Mouse (Mus musculus) heart, embryonic 14.5 days (tissue): Measurements from ENCODE around the gene Capn7. TPM values are rescaled to one million over a fixed set of nuclear protein-coding genes. Genes with fewer than 3 reads are reported as not detected.

Experiments
- ATAC-seq: fragments of 200-750 bp; cut with Nextera tagmentation; 2 replicates; pipeline ENCODE4 v1.8.0; 2017; ENCODE audit warnings: low read depth, moderate TSS enrichment; ENCODE audit not compliant: insufficient number of reproducible peaks, insufficient read depth, low FRiP score
- H3K27ac ChIP-seq, 2 experiments: fragments of 200-500 bp in 1 of 2; fragments of 300-500 bp in 1 of 2; sonication (generic) in 1 of 2; replicated peaks in 1 of 2; 2 replicates each; pipeline ENCODE4 v1.5.1; 2012 to 2014; ENCODE audit warnings: low read depth in 2 of 2, low read length in 2 of 2, control low read depth in 1 of 2, mild to moderate bottlenecking in 1 of 2, mixed read lengths in 1 of 2; ENCODE audit not compliant: control insufficient read depth in 1 of 2, insufficient read depth in 1 of 2
- H3K27me3 ChIP-seq: fragments of 300-500 bp; sonication (generic); 2 replicates; pipeline ENCODE4 v1.6.1; 2014; ENCODE audit warnings: mild to moderate bottlenecking, low read length, control low read depth; ENCODE audit not compliant: control insufficient read depth, insufficient read depth
- H3K36me3 ChIP-seq: fragments of 300-500 bp; sonication (generic); 2 replicates; pipeline ENCODE4 v1.6.1; 2014; ENCODE audit warnings: mild to moderate bottlenecking, control low read depth, low read length, mixed read lengths; ENCODE audit not compliant: control insufficient read depth, insufficient read depth
- H3K4me1 ChIP-seq, 2 experiments: fragments of 200-500 bp in 1 of 2; fragments of 300-500 bp in 1 of 2; sonication (generic) in 1 of 2; 2 replicates each; pipeline ENCODE4 v1.6.1; 2012 to 2014; ENCODE audit warnings: low read length in 2 of 2, control low read depth in 1 of 2, mixed read lengths in 1 of 2; ENCODE audit not compliant: control insufficient read depth in 2 of 2, insufficient read depth in 2 of 2
- H3K4me2 ChIP-seq: fragments of 300-500 bp; sonication (generic); 2 replicates; pipeline ENCODE4 v1.6.1; 2014; ENCODE audit warnings: mild to moderate bottlenecking, low read length
- H3K4me3 ChIP-seq, 2 experiments: fragments of 200-500 bp in 1 of 2; fragments of 300-500 bp in 1 of 2; sonication (generic) in 1 of 2; 2 replicates each; pipeline ENCODE4 v1.5.1; 2012 to 2014; ENCODE audit warnings: low read length in 2 of 2, mild to moderate bottlenecking in 2 of 2, control low read depth in 1 of 2, low read depth in 1 of 2, moderate library complexity in 1 of 2; ENCODE audit not compliant: control insufficient read depth in 1 of 2, insufficient read depth in 1 of 2
- H3K9ac ChIP-seq: fragments of 300-500 bp; sonication (generic); 2 replicates; pipeline ENCODE4 v1.6.1; 2014; ENCODE audit warnings: mild to moderate bottlenecking, low read length
- H3K9me3 ChIP-seq: fragments of 300-500 bp; sonication (generic); 2 replicates; pipeline ENCODE4 v1.6.1; 2016; ENCODE audit warnings: low read length, control low read depth; ENCODE audit not compliant: control insufficient read depth
- WGBS: fragments of 180-500 bp; shearing (Covaris S2); extraction: QIAGEN DNeasy Blood & Tissue Kit; methylation state at CpG from one replicate; pipeline ENCODE4 v1.1.7; 2014; 5-methylcytosine and 5-hydroxymethylcytosine counted together
- polyA plus RNA-seq: library from polyadenylated mRNA; unstranded; fragments of >200 nt; fragmentation: Nextera tagmentation; extraction: Ambion mirVana; gene quantifications from 2 replicates; pipeline ENCODE4 v1.2.1, GENCODE M21; 2014

The Capn7 gene
- polyA plus RNA-seq, 1 experiment from 2014 or later, result 44.9 TPM

DNA sequence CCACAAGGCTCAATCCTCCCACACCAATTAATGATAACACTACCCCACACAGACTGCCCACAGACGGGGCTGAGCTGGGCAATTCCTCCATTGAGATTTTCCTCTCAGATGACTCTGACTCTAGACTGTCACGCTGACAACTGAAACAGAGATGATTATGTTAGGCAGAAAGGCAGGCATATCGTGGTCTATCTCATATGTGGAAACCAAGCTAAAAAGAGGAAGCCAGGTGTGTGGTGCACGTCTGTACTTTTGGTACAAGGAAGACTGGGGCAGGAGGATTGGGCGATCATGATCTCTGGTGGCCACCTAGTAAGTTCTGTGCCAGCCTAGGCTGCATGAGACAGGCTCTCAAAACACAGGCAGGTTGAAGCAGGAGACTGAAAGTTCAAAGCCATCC, 66.3 kb downstream of the Capn7 start:
- H3K27ac ChIP-seq, result 0 out of 4 replicates have a peak overlapping the region, but pooled peaks have one; percentile 9 to 34
- no peaks in the 10 kb centered on the region for H3K27me3 ChIP-seq
- H3K4me2 ChIP-seq, result no peak overlapping the region
- WGBS, result 73% methylated on average over 5 of the region's 5 CpGs
- H3K9ac ChIP-seq, result no peak overlapping the region; the same call in 1 of the 2 replicates
- no peak overlapping the region for H3K4me3 ChIP-seq
- H3K4me1 ChIP-seq, result peaks cover 61 to 80% of the 10 kb centered on the region in 2 experiments
- ATAC-seq, result no peak
- H3K36me3 ChIP-seq, result no peaks in the 10 kb centered on the region
- no peaks in the 10 kb centered on the region for H3K9me3 ChIP-seq

DNA sequence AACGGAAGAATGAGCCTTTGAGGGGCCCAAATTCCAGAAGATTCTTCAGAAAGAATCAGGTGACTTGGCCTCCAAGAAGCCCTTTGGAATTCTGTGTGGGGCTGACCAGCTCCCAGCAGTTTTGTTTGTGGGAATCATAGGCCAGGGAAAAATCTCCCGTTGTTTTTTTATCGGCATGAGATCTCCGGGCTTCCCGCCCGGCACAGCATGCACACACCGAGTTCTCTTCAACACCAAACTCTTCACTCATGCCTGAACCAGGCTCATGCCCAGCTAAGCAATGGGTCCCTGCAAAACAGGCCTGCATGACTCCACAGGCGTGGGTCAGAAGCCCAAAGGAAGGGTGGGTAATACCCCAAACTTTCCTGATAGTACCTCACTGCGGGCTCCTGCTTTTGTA, 67.1 kb downstream of the Capn7 start:
- 21% methylated on average over 9 of the region's 9 CpGs for WGBS
- Histone ChIP-seq H3K4me3 (no peak overlapping the region), H3K9me3 (no peaks in the 10 kb centered on the region), H3K27me3 (no peaks in the 10 kb centered on the region), H3K27ac (peak overlapping the region; percentile 63 to 65; a peak in 3 of 4 replicates), H3K36me3 (no peaks in the 10 kb centered on the region), H3K4me1 (peaks cover 64 to 80% of the 10 kb centered on the region in 2 experiments), H3K4me2 (peak overlapping the region; percentile 48), H3K9ac (peak overlapping the region; percentile 31; the same call in 1 of the 2 replicates)
- no peak for ATAC-seq

- H3K4me2 ChIP-seq, result peak overlapping the region; percentile 48
These were observed 67.6 kb downstream of the Capn7 start for GRCm38 (mm10) chr14:31403995-31404394.

GRCm38 (mm10) chr14:31404663-31405062, 68.2 kb downstream of the Capn7 start:
- peaks cover 73 to 90% of the 10 kb centered on the region in 2 experiments for H3K4me1 ChIP-seq
- no peaks in the 10 kb centered on the region for H3K27me3 ChIP-seq
- H3K36me3 ChIP-seq, result no peaks in the 10 kb centered on the region
- peak overlapping the region in 1 of 2 experiments; percentile 65; a peak in 2 of 4 replicates for H3K27ac ChIP-seq
- H3K9ac ChIP-seq, result no peak overlapping the region; the same call in 1 of the 2 replicates
- H3K9me3 ChIP-seq, result no peaks in the 10 kb centered on the region
- ATAC-seq, result no peak
- WGBS, result 81% methylated on average over 4 of the region's 4 CpGs
- H3K4me2 ChIP-seq, result peak overlapping the region; percentile 48; the same call in 1 of the 2 replicates
- no peak overlapping the region for H3K4me3 ChIP-seq

More at GRCm38 (mm10) chr14:31403995-31404394, 67.6 kb downstream of the Capn7 start:
- peak overlapping the region; percentile 7 to 65; a peak in 3 of 4 replicates for H3K27ac ChIP-seq
- H3K9me3 ChIP-seq, result no peaks in the 10 kb centered on the region
- peaks cover 68 to 84% of the 10 kb centered on the region in 2 experiments for H3K4me1 ChIP-seq
- H3K9ac ChIP-seq, result peak overlapping the region; percentile 31; the same call in 1 of the 2 replicates
- ATAC-seq, result peak; percentile 31
- H3K36me3 ChIP-seq, result no peaks in the 10 kb centered on the region
- H3K4me3 ChIP-seq, result no peak overlapping the region
- WGBS, result 4% methylated on average over 8 of the region's 8 CpGs
- H3K27me3 ChIP-seq, result no peaks in the 10 kb centered on the region

GRCm38 (mm10) chr14:31405652-31406051, 69.2 kb downstream of the Capn7 start:
- no peak for ATAC-seq
- H3K27ac ChIP-seq, result no peak overlapping the region
- 81% methylated on average over 6 of the region's 6 CpGs for WGBS

DNA sequence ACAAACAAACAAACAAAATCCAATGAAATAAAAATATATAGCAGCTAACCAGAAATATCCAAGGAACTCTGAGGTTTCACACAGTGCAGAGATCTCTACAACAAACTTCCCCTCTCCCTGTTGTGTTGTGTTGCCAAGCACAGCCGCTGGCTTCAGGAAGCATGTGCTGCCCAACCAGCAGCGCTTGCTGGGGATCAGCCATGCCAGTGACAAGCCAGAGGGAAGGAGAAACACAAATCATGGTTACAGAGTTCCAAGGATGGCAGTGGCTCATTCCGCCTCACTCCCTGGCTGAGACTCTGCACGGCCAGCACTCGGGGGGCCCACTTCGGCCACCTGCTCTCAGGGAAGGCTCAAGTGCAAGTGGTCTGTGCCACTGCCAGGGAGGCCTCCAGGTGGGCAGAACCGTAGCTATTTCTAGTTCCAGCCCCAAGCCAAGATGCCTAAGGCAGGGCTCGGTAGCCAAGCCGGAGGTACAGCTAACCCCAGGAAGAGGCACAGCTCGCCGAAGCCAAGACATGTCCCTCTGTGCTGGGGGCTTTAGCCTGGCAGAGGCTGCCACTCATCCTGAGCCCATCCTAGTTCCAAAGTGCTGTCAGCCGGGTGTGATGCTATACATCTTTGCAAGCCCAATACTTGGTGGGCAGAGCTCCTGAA, 69.8 kb downstream of the Capn7 start:
- Histone ChIP-seq H3K27ac (no peak overlapping the region), H3K4me1 (peaks cover 61 to 84% of the 10 kb centered on the region in 2 experiments), H3K36me3 (peaks cover 5% of the 10 kb centered on the region; the same call in 1 of the 2 replicates), H3K9me3 (no peaks in the 10 kb centered on the region), H3K27me3 (no peaks in the 10 kb centered on the region), H3K4me2 (no peak overlapping the region), H3K9ac (no peak overlapping the region), H3K4me3 (no peak overlapping the region)
- no peak for ATAC-seq
- 69% methylated on average over 12 of the region's 12 CpGs for WGBS

More at GRCm38 (mm10) chr14:31405652-31406051, 69.2 kb downstream of the Capn7 start:
- Histone ChIP-seq H3K4me1 (peaks cover 67 to 85% of the 10 kb centered on the region in 2 experiments), H3K4me3 (no peak overlapping the region), H3K27me3 (no peaks in the 10 kb centered on the region), H3K9me3 (no peaks in the 10 kb centered on the region), H3K9ac (no peak overlapping the region), H3K4me2 (no peak overlapping the region), H3K36me3 (no peaks in the 10 kb centered on the region)

DNA sequence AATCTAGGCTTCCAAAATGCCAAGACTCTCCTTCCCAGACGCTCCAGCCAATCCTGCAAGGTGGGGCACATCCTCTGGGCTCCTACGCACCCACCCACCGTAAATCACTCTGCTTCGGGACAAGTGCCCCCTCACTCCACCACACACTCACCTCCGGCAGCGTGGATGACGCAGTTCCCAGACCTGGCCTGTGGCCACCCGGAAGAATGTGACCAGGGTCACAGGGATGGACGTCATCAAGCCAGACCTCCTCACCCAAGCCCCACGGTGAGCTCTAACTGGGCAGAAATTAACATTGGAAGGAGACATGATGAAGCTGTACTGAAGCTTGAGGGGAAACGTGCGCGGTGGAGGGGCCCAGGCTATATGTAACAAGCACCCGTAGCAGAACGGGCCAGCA, 70.8 kb downstream of the Capn7 start:
- WGBS, result 77% methylated on average over 15 of the region's 15 CpGs
- Histone ChIP-seq H3K9ac (no peak overlapping the region), H3K4me1 (peaks cover 58 to 77% of the 10 kb centered on the region in 2 experiments), H3K27me3 (no peaks in the 10 kb centered on the region), H3K9me3 (no peaks in the 10 kb centered on the region), H3K36me3 (peaks cover 7% of the 10 kb centered on the region; the same call in 1 of the 2 replicates), H3K27ac (peak overlapping the region in 1 of 2 experiments; percentile 85; a peak in 2 of 4 replicates), H3K4me2 (no peak overlapping the region), H3K4me3 (no peak overlapping the region)
- ATAC-seq, result no peak
